Mouse (Mus musculus) kidney, postnatal 25 days (tissue): ENCODE data around the gene Clcnkb.

Source experiments
- DNase-seq, 2 experiments: peaks; one replicate each; pipeline ENCODE4 v3.0.0; 2021; ENCODE audit warnings: mixed read lengths in 2 of 2

Clcnkb gene

GRCm38 (mm10) chr4:141433191-141433590 is 17.4 kb upstream of the Clcnkb start:
- DNase-seq, result peak in 1 of 2 experiments; percentile 40

GRCm38 (mm10) chr4:141432666-141433065 is 16.9 kb upstream of the Clcnkb start:
- DNase-seq, result peak; percentile 61 to 69

- DNase-seq, result peak; percentile 83 to 85
Observed at GRCm38 (mm10) chr4:141430997-141431396, 15.2 kb upstream of the Clcnkb start.

GRCm38 (mm10) chr4:141429847-141430246 is 14.0 kb upstream of the Clcnkb start:
- peak; percentile 70 to 77 for DNase-seq

- no peak for DNase-seq
Observed at GRCm38 (mm10) chr4:141429381-141429780, 13.6 kb upstream of the Clcnkb start.

- no peak for DNase-seq
Observed at GRCm38 (mm10) chr4:141427921-141428320, 12.1 kb upstream of the Clcnkb start.

GRCm38 (mm10) chr4:141426796-141427745 is 11.3 kb upstream of the Clcnkb start:
- DNase-seq, result peak in 1 of 2 experiments; percentile 35

- peak; percentile 63 to 91 for DNase-seq
Observed at GRCm38 (mm10) chr4:141425484-141426479, 10.0 kb upstream of the Clcnkb start.

- DNase-seq, result peak in 1 of 2 experiments; percentile 33
Observed at GRCm38 (mm10) chr4:141423691-141424431, 8.0 kb upstream of the Clcnkb start.

- DNase-seq, result peak in 1 of 2 experiments; percentile 34
Observed at GRCm38 (mm10) chr4:141423288-141423687, 7.5 kb upstream of the Clcnkb start.

GRCm38 (mm10) chr4:141422841-141423240 is 7.0 kb upstream of the Clcnkb start:
- peak in 1 of 2 experiments; percentile 26 for DNase-seq

- peak in 1 of 2 experiments; percentile 42 for DNase-seq
Observed at GRCm38 (mm10) chr4:141421423-141421822, 5.6 kb upstream of the Clcnkb start.

- peak in 1 of 2 experiments; percentile 39 for DNase-seq
Observed at GRCm38 (mm10) chr4:141420886-141421285, 5.1 kb upstream of the Clcnkb start.

- no peak for DNase-seq
Observed at GRCm38 (mm10) chr4:141420192-141420829, 4.5 kb upstream of the Clcnkb start, which contains the start of gene Hspb7. Hspb7 (plus strand) TSS chr4:141420779.

GRCm38 (mm10) chr4:141419398-141420191 is 3.8 kb upstream of the Clcnkb start:
- peak in 1 of 2 experiments; percentile 64 for DNase-seq

GRCm38 (mm10) chr4:141411430-141411992 is 4.3 kb downstream of the Clcnkb start:
- peak in 1 of 2 experiments; percentile 61 for DNase-seq

GRCm38 (mm10) chr4:141408577-141408976 is 7.2 kb downstream of the Clcnkb start:
- DNase-seq, result no peak

GRCm38 (mm10) chr4:141406516-141407299 is 9.1 kb downstream of the Clcnkb start:
- DNase-seq, result peak; percentile 73 to 77

- no peak for DNase-seq
Observed at GRCm38 (mm10) chr4:141405314-141405622, 10.5 kb downstream of the Clcnkb start.
